Mouse (Mus musculus) urinary bladder, postnatal 36 days (tissue): ENCODE data around the gene Tob1.

Experiments
- DNase-seq, 2 experiments: peaks; one replicate each; pipeline ENCODE4 v3.0.0; 2022; ENCODE audit warnings: low spot score in 2 of 2, mixed read lengths in 1 of 2

The Tob1 gene

GRCm38 (mm10) chr11:94229207-94229960 lies 18.1 kb downstream of the Tob1 start:
- no peak for DNase-seq

DNA sequence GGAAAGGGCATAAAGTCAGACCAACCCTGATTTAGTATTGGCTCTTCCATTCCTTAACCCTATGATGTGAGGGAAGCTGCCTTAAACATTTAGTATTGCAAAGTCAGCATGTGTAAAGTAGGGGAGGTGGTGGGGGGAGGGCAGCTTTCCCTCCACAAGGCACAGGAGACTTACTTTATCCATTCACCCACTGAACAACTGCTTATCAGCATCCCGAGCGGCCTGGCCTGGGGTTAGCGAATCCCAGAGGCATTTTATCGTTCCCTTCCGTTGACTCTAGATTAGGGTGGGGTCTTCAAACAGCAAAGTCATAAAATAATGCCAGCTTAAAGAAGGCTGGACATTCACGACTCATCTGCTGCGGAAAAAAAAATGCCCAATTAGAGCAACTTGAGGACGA lies 19.0 kb downstream of the Tob1 start:
- no peak for DNase-seq

DNA sequence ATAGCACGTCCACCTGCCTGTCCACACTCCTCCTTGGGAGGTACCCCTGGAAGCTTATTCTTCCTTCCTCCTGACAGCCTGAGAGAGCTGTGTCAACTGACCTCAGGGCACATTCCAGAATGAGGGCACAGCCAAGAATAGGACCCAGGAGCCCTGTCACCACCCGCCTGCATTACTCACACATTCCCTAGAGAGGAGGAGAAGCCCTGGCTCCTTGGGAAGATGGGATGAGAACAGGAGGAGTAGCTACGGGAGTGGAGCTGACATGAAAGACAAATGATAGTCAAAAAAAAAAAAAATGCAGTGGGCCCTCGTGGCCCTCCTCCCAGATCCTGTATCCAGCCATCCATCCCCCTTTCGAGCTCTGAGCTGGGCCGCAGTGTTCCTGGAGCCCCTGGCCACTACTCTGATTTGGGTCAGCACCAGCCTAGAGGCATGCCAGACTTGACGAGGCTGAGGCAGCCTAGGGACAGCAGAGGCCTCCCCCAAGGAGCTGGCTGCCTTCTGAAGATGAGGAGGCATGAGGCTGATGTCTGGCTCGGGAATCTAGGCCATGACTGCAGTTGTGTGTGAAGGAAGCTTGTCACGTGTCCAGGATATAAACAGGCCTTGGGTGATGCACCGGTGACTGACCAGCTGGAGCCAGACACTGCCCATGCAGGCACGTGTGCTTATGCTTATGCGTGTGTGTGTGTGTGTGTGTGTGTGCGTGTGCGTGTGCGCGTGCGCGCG lies 20.7 kb downstream of the Tob1 start:
- DNase-seq: no peak

GRCm38 (mm10) chr11:94233405-94233804 lies 22.2 kb downstream of the Tob1 start:
- DNase-seq: no peak

GRCm38 (mm10) chr11:94234380-94234779 lies 23.1 kb downstream of the Tob1 start:
- no peak for DNase-seq

- no peak for DNase-seq
Observed at GRCm38 (mm10) chr11:94234857-94235256, 23.6 kb downstream of the Tob1 start.

DNA sequence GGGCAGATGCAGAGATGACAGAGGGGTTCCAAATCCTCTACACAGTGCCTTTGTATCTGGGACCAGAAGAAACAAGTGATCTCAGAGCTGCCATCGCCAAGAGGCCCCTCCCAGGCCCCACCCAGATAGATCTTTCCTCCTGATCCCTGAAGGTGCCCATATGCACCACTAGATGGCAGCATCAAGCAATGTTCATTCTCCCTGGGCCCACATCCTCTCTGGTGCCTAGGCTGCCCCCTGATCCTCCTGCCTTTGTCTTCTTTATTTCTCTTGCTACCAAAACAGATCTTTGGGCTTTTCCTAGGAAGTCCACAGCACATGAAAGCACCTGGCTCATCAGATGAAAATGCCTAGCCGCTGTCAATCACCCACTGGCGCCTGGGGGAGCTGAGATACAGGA lies 24.8 kb downstream of the Tob1 start:
- peak; percentile 62 to 74 for DNase-seq

DNA sequence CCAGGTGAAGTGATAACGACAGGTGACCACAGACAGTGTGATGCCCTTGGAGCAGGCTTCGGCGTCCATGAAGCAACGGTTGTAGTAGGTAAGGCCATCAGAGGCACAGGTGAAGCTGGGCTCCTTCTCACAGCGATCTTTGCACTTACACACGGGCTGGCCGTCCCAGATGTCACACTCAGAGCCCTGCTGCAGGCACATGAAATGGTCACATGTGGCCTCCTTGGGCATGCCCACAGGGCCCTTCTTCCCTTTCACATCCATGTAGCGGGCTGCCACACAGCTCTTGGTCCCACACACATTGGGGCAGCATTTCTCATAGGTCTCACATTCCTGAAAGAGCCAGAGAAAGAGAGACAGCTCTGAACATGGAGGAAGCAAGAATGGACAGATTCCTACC lies 27.5 kb downstream of the Tob1 start:
- DNase-seq: no peak

DNA sequence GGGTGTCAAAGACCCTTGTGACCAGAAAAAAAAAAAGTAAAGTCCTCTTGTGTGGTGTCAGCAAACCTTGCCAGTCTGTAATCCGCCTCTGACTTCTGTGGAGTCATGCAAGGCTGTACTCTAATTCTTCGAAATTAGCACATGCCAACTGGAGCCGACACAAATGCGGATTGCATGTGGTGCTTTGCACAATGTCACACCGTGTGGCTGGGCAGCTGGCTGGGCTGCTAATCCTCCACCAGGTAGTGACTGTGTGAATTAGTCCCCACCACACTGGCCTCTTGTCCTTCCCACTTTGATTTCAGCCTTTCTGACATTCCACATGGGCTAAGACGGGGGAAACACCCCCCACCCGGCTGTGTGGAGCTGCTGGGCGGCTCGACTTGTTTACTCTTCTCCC lies 28.5 kb downstream of the Tob1 start:
- no peak for DNase-seq

DNA sequence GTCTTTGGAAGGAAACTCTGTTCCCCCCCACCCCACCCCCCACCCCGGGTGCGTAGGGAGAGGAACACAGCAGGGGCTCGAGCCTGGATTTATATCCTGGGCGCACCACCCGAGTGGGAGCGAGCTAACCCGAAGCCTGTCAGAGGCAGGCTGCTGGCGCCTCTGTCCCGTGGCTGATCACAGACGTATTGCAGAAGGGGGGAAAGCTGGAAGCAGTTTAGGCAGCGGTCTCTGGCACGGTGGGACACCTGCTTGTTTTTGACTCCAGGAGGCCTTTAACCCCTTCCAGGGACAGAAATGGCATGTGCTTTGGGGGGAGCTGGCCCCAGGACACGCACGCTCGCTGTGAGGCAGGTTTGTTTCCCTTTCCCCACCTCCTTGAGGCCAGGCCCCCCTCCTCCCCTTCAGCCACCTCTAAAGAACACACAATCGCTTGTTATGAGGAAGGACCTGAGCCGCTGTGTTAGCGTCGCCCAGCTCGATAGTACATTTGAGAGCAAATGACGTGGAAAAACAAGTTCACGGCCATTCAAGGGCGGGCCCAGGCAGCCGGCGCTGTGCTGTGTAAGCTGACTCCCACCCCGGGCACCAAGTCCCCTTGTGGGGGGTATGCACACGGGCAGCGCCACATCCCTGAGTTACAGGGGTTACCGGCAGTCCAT lies 31.6 kb downstream of the Tob1 start:
- no peak for DNase-seq

DNA sequence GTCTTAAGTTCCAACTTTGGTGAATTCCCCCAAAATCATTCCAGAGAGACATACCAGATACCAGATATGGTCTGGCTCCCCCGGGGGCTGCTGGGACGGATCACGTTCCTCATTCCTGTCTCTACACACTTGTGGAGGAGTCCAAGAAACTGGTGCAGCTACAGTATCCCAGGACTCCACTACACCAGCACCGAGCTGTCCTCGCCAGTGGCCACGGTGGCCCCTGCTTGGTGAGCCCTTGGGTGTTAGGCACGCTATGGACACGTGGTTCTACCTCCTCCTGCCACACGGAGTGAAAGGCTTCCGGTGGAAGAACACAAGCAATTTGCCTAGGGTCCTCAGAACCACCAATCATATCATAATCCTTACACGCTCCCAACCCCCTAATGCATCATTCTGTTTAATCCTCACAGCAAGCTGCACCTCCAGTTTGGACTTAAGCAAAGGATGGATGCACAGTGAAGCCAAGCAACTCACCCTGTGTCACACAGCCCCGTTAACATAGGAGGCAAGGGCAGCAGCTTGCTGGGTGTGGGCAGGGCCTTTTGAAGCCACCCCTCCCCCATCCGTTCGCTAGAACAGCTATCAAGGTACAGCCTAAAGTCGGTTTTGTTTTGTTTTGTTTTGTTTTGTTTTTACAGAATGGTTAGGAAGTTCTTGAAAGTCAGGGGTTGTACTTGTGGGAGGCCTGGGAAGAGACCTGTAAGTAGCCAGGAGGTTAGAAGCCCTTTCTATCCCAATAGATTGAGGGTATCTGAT lies 32.3 kb downstream of the Tob1 start:
- no peak for DNase-seq

DNA sequence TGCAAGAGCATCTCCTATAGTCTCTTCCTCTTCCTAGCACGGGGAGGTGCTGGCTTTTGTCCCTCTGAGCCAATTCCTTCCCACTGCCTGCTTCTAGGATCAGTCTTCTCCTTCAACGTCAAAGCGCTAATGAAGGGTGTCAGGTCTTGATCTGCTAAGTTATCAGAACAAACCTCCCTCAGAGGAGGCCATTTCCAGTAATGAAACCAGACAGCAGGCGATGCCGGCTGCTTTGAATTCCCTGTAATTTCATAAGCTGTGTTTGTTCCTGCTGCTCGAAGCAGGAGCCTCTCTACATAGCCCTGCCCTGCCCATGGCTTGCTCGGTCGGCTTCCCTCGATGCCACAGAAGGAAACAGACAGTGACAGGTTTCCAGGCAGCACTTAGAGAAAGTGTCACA lies 33.1 kb downstream of the Tob1 start:
- no peak for DNase-seq

- no peak for DNase-seq
Observed at GRCm38 (mm10) chr11:94245955-94246788, 34.9 kb downstream of the Tob1 start, which contains the start of gene Wfikkn2. TSS of gene Wfikkn2 (minus strand) at chr11:94246005.

DNA sequence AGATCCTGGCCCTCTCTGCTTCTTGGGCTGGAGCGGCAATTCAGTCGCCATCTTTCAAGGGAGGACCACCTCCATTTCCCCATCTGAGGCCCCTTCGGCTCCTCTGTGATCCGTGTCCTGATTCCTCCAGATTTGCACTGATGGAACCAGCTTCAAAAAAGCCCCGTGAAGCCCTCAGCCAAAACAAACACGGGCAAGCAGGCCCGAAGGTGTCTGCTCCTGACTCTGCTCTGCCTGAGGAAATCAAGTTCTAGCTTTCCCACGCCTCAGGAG lies 35.5 kb downstream of the Tob1 start:
- no peak for DNase-seq

- DNase-seq: no peak
Observed at GRCm38 (mm10) chr11:94253156-94253555, 41.9 kb downstream of the Tob1 start.

GRCm38 (mm10) chr11:94253691-94254090 lies 42.4 kb downstream of the Tob1 start:
- DNase-seq: no peak

GRCm38 (mm10) chr11:94255733-94256132 lies 44.5 kb downstream of the Tob1 start:
- DNase-seq: no peak

DNA sequence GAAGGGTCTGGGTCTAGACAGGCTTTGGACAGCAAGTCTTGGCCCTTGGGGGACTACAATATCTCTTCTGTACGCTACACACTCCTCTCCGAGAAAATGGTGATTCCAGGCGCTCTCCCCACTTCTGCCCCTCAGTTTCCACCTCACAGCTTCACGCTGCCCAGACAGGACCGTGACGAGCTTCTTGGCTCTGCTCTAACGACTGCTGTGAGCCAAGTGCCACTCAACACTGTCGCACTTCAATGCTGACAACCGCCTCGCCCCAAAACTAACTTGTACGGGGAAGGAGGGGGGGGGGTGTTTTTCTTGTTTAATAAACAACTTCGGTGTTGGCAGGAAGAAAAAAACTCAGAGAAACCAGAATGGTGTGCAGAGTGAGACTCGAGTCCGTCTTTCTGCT lies 46.7 kb downstream of the Tob1 start:
- no peak for DNase-seq

DNA sequence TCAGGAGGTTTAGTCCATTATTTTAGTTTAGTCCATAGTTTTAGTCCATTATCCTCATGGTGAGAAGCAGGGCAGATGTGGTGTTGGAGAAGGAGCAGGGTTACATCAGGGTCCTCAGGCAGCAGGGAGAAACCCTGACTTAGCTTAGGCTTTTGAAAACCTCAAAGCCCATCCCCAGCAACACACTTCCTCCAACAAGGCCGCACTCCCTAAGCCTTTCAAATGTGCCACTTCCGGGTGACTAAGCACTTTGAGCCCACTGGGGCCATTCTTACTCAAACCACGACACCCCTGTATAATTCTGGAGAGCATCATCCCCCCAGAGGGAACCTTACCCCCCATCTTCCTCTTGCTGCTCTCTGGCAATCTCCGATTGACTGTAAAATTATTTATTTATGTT lies 48.6 kb downstream of the Tob1 start:
- DNase-seq: no peak

GRCm38 (mm10) chr11:94261585-94262370 lies 50.5 kb downstream of the Tob1 start:
- no peak for DNase-seq
